Mouse (Mus musculus) layer of hippocampus, postnatal 25 days (tissue): Measurements from ENCODE around the gene Cars. TPM values are rescaled to one million over a fixed set of nuclear protein-coding genes. Genes with fewer than 3 reads are reported as not detected.

Experiments
- DNase-seq, 2 experiments: peaks; one replicate each; pipeline ENCODE4 v3.0.0; 2022; ENCODE audit warnings: mixed read lengths in 2 of 2, low spot score in 1 of 2; ENCODE audit errors: extremely low spot score in 1 of 2
- microRNA-seq, 2 experiments: library from miRNA; unstranded; fragments of <30 nt; microRNA quantifications; one replicate each; pipeline ENCODE4 v1.2.0; 2021
- total RNA-seq, 2 experiments: library from RNA; stranded (reverse); gene quantifications; 2 replicates each; pipeline ENCODE4 v1.2.3; 2021

The Cars gene
- total RNA-seq, 2 experiments from 2014 or later, result 46.0 to 56.4 TPM

GRCm38 (mm10) chr7:143514416-143514768, 85.5 kb downstream of the Cars start:
- no peak for DNase-seq

- no peak for DNase-seq
These were observed 86.0 kb downstream of the Cars start for GRCm38 (mm10) chr7:143513763-143514415.

- no peak for DNase-seq
These were observed 88.6 kb downstream of the Cars start for GRCm38 (mm10) chr7:143511335-143511712.

GRCm38 (mm10) chr7:143510593-143511334, 89.1 kb downstream of the Cars start:
- no peak for DNase-seq

GRCm38 (mm10) chr7:143509566-143509965, 90.3 kb downstream of the Cars start:
- DNase-seq, result no peak

Small RNA genes within 50 kb of the gene (microRNA-seq; reads per million reads assigned to microRNA genes)
- 0 to 0.40 reads per million in 2 experiments for gene Mir7064

Other genes starting within 250 kb of the Cars start
- gene Cdkn1c, start 139.0 kb downstream of the Cars start, total RNA-seq, result 1 to 10 TPM; 6.8 to 8.7 TPM
- gene Slc22a18, start 126.4 kb downstream of the Cars start, total RNA-seq, result under 1 TPM in 1 of 2 experiments, not detected in 1; 0.20 TPM
- gene Phlda2, start 96.9 kb downstream of the Cars start, total RNA-seq, result not detected
- 100 to 1,000 TPM; 114 to 125 TPM for gene Nap1l4, start 51.0 kb downstream of the Cars start, total RNA-seq
- under 1 TPM in 1 of 2 experiments, not detected in 1; 0.19 TPM for gene Tnfrsf26, start 28.6 kb upstream of the Cars start, total RNA-seq
- 1 to 10 TPM; 2.2 to 2.3 TPM for gene Tnfrsf22, start 49.6 kb upstream of the Cars start, total RNA-seq
- gene Tnfrsf23, start 85.8 kb upstream of the Cars start, total RNA-seq, result 1 to 10 TPM; 1.1 TPM
- gene Osbpl5, start 156.9 kb upstream of the Cars start, total RNA-seq, result 10 to 100 TPM; 21.6 to 33.6 TPM
- gene Mrgprg, start 166.9 kb upstream of the Cars start, total RNA-seq, result not detected
- 1 to 10 TPM; 5.0 to 6.6 TPM for gene Mrgpre, start 184.4 kb upstream of the Cars start, total RNA-seq
- gene Nadsyn1, start 222.8 kb upstream of the Cars start, total RNA-seq, result 1 to 10 TPM; 6.2 to 7.3 TPM
- 10 to 100 TPM; 44.7 to 51.3 TPM for gene Dhcr7, start 223.1 kb upstream of the Cars start, total RNA-seq